Mouse (Mus musculus) C2C12 (cell line): Measurements from ENCODE around the gene Pfkfb4. TPM values are rescaled to one million over a fixed set of nuclear protein-coding genes. Genes with fewer than 3 reads are reported as not detected.

Experiments
- H3K27me3 ChIP-seq: one replicate; pipeline ENCODE4 v1.6.1; 2011; ENCODE audit not compliant: control insufficient read depth, insufficient read depth, insufficient read length
- H3K36me3 ChIP-seq: one replicate; pipeline ENCODE4 v1.6.1; 2011; ENCODE audit not compliant: control insufficient read depth, insufficient read depth
- H3K4me3 ChIP-seq: one replicate; pipeline ENCODE4 v1.5.1; 2011; ENCODE audit warnings: mild to moderate bottlenecking, control low read depth; ENCODE audit not compliant: poor library complexity, insufficient read depth, severe bottlenecking
- H3K79me2 ChIP-seq: one replicate; pipeline ENCODE4 v1.6.1; 2011; ENCODE audit not compliant: control insufficient read depth, insufficient read depth
- H3K79me3 ChIP-seq: one replicate; pipeline ENCODE4 v1.6.1; 2011; ENCODE audit warnings: low read depth, control low read depth
- H3ac ChIP-seq: one replicate; pipeline ENCODE3; 2011; ENCODE audit warnings: low read depth; ENCODE audit not compliant: control insufficient read depth, insufficient read length
- CEBPB ChIP-seq: IDR thresholded peaks from one replicate; pipeline ENCODE4 v1.6.1; 2011; ENCODE audit warnings: low read depth, mild to moderate bottlenecking, control low read depth, moderate library complexity
- CTCF ChIP-seq: IDR thresholded peaks from one replicate; pipeline ENCODE4 v1.5.1; 2011; ENCODE audit not compliant: control insufficient read depth, insufficient read depth, insufficient read length
- FOSL1 ChIP-seq: IDR thresholded peaks from one replicate; pipeline ENCODE4 v1.8.0; 2011; ENCODE audit warnings: mild to moderate bottlenecking, low read length; ENCODE audit not compliant: poor library complexity, insufficient read depth, severe bottlenecking
- MAX ChIP-seq: IDR thresholded peaks from one replicate; pipeline ENCODE4 v1.6.1; 2011; ENCODE audit warnings: mild to moderate bottlenecking, control low read depth
- MYOD1 ChIP-seq: IDR thresholded peaks from one replicate; pipeline ENCODE4 v1.6.1; 2011; ENCODE audit warnings: low read depth; ENCODE audit not compliant: control insufficient read depth, insufficient read length
- MYOG ChIP-seq: IDR thresholded peaks from one replicate; pipeline ENCODE4 v1.6.1; 2011; ENCODE audit not compliant: control insufficient read depth, insufficient read length; ENCODE audit errors: extremely low read depth
- USF1 ChIP-seq: IDR thresholded peaks from one replicate; pipeline ENCODE4 v1.6.1; 2011; ENCODE audit warnings: low read depth, mild to moderate bottlenecking, control low read depth, moderate library complexity
- microRNA-seq: library from miRNA; unstranded; fragments of <30 nt; microRNA quantifications from one replicate; pipeline ENCODE4, GENCODE M21; 2019; ENCODE audit warnings: borderline microRNAs expressed
- polyA plus RNA-seq: library from polyadenylated mRNA; unstranded; fragments of >200 nt; fragmentation: generic; extraction: Trizol; gene quantifications from one replicate; pipeline ENCODE4 v1.2.1, GENCODE M21; 2012; ENCODE audit warnings: missing spikeins

The Pfkfb4 gene
- polyA plus RNA-seq, 1 experiment = 6.7 TPM

DNA sequence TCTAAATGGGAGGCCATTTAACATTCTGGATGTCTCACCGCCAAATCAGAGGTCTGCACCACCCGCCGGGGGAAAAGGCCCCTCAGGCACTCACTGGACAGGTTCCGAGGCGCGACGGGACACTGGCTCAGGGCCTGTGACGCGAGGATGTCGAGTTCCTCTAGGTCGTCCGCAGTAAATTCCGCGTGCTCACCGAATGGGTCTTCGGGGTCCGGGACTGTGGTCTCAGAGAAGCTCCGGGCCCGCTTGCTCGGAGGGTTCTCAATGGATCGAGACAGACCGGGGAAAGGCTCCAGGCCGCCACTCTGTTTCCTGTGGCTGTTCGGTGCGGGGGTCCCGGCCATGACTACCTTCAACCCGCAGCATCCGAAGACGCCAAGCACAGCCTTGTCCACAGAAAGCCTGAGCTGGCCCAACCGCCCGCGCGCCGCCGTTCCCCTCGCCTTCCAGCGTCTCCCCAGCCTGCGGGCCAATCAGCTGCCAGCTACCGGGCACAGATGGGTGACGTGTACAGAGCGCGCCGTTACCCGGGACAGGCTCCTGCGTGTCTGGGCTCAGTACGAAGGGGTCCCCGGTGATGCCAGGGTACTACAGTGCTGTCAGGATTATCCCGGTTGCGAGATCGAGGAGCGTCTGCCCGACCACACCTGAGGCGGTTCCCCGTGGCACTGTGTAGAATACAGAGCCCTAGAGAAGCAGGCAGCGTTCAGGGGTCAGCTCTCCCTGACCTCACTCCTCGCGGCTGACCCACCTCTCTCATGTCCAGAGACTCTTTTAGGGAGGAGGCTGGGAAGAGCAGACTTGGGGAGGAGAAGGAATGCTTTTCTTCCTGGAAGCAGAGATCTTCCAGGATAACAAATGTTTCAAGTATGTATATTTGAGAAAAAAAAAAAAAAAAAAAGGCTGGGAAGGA is 82.3 kb downstream of the Pfkfb4 start, which contains the start of gene Atrip:
Atrip (minus strand) TSS at position 464 of the 913 bp plus-strand sequence.
- no peak for TF ChIP-seq MYOG
- TF ChIP-seq CTCF = no peak
- no peak for TF ChIP-seq FOSL1
- TF ChIP-seq MYOD1 = no peak
- no peak for TF ChIP-seq CEBPB
- TF ChIP-seq USF1 = no peak
- no peak for TF ChIP-seq MAX
- Histone ChIP-seq H3K27me3 (no peaks in the 10 kb centered on the region), H3K79me2 (peaks cover 38% of the 10 kb centered on the region), H3K36me3 (peaks cover 30% of the 10 kb centered on the region), H3K79me3 (peaks cover 10% of the 10 kb centered on the region), H3ac (peak within 1 kb of the TSS; percentile 92), H3K4me3 (peak within 1 kb of the TSS; percentile 65)

DNA sequence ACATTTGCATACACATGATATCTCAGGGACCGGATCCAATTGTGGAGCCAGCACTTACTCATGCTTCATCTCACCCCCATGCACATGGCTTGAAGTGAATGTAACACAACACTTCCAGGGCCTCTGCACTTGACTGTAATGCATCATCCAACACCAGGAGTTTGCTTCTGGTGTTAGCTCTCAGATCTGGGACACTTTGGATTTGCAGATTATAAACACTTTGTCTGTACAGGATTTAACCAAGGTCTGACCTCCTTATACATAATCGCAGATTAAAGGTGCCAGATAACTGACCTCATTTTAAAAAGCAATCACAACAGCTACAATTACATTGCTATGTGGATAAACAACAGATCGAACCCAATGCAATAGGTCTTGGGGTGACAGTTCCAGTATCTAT is 88.9 kb downstream of the Pfkfb4 start:
- no peaks in the 10 kb centered on the region for H3K27me3 ChIP-seq
- peaks cover 20% of the 10 kb centered on the region for H3K36me3 ChIP-seq
- H3K79me3 ChIP-seq = peaks cover 26% of the 10 kb centered on the region
- H3K79me2 ChIP-seq = peaks cover 43% of the 10 kb centered on the region
- no peak overlapping the region for H3K4me3 ChIP-seq
- TF ChIP-seq USF1 (no peak), MYOD1 (no peak), FOSL1 (no peak), CEBPB (no peak), MYOG (no peak), CTCF (no peak), MAX (no peak)
- H3ac ChIP-seq = no peak overlapping the region

DNA sequence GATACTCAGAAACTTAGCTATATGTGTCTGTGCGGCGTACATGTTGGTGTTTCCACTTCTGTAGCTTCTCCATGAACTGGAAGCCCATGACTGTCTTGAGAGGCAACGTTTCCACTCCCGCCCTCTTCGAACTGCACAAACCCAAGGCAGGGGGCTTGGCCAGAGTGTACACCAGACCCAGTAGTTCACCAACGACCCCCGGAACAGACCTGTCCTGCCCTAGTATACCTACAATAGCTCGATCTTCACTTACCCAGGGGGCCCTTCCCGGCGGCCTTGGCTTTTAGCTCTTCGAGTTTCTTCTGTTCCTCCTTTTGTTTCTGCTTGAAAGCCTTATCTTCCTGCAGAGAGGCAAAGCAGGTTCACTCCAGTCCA is 90.2 kb downstream of the Pfkfb4 start:
- Histone ChIP-seq H3K79me2 (peaks cover 43% of the 10 kb centered on the region), H3K27me3 (no peaks in the 10 kb centered on the region), H3K79me3 (peaks cover 26% of the 10 kb centered on the region), H3ac (peak overlapping the region; percentile 94), H3K36me3 (peaks cover 20% of the 10 kb centered on the region), H3K4me3 (peak overlapping the region; percentile 59)
- TF ChIP-seq CEBPB (no peak), MYOD1 (no peak), MAX (no peak), MYOG (no peak), USF1 (no peak), FOSL1 (no peak), CTCF (no peak)

Small RNAs within 50 kb of the gene (microRNA-seq; reads per million reads assigned to microRNA genes)
- not detected for gene Mir711

Other genes starting within 250 kb of the Pfkfb4 start
- 37.1 TPM for gene Ip6k2, start 208.0 kb upstream of the Pfkfb4 start, polyA plus RNA-seq
- gene Nckipsd, start 183.4 kb upstream of the Pfkfb4 start, polyA plus RNA-seq = 7.5 TPM
- gene Celsr3, start 165.5 kb upstream of the Pfkfb4 start, polyA plus RNA-seq = 0.05 TPM
- gene Slc26a6, start 138.5 kb upstream of the Pfkfb4 start, polyA plus RNA-seq = 4.3 TPM
- not detected for gene Tmem89, start 77.2 kb upstream of the Pfkfb4 start, polyA plus RNA-seq
- gene Uqcrc1, start 55.1 kb upstream of the Pfkfb4 start, polyA plus RNA-seq = 382 TPM
- gene Col7a1, start 38.2 kb upstream of the Pfkfb4 start, polyA plus RNA-seq = 10.1 TPM
- gene Ucn2, start 5.8 kb upstream of the Pfkfb4 start, polyA plus RNA-seq = 0.56 TPM
- gene Shisa5, start 46.8 kb downstream of the Pfkfb4 start, polyA plus RNA-seq = 86.4 TPM
- gene Trex1, start 68.0 kb downstream of the Pfkfb4 start, polyA plus RNA-seq = 12.7 TPM
- gene Atrip, start 82.3 kb downstream of the Pfkfb4 start, polyA plus RNA-seq = 11.4 TPM
- gene Ccdc51, start 90.7 kb downstream of the Pfkfb4 start, polyA plus RNA-seq = 12.4 TPM
- gene Tma7, start 90.8 kb downstream of the Pfkfb4 start, polyA plus RNA-seq = 294 TPM
- gene Plxnb1, start 103.6 kb downstream of the Pfkfb4 start, polyA plus RNA-seq = 9.1 TPM
- not detected for gene Fbxw21, start 170.3 kb downstream of the Pfkfb4 start, polyA plus RNA-seq
- gene Fbxw13, start 204.2 kb downstream of the Pfkfb4 start, polyA plus RNA-seq = not detected
- not detected for gene Fbxw20, start 243.0 kb downstream of the Pfkfb4 start, polyA plus RNA-seq